Mouse (Mus musculus) spleen, adult 2 months (tissue): ENCODE measurements around the gene Tgfbr3.

Source experiments
- CTCF ChIP-seq: fragments of 200-500 bp; IDR thresholded peaks from 2 replicates; pipeline ENCODE4 v1.5.1; 2011; ENCODE audit warnings: mild to moderate bottlenecking, inconsistent platforms; ENCODE audit not compliant: insufficient read depth, insufficient read length, insufficient replicate concordance; ENCODE audit errors: extremely low read depth
- POLR2A ChIP-seq: fragments of 200-500 bp; IDR thresholded peaks from 2 replicates; pipeline ENCODE4 v1.6.1; 2011; ENCODE audit warnings: low read depth, low read length, inconsistent platforms

DNA sequence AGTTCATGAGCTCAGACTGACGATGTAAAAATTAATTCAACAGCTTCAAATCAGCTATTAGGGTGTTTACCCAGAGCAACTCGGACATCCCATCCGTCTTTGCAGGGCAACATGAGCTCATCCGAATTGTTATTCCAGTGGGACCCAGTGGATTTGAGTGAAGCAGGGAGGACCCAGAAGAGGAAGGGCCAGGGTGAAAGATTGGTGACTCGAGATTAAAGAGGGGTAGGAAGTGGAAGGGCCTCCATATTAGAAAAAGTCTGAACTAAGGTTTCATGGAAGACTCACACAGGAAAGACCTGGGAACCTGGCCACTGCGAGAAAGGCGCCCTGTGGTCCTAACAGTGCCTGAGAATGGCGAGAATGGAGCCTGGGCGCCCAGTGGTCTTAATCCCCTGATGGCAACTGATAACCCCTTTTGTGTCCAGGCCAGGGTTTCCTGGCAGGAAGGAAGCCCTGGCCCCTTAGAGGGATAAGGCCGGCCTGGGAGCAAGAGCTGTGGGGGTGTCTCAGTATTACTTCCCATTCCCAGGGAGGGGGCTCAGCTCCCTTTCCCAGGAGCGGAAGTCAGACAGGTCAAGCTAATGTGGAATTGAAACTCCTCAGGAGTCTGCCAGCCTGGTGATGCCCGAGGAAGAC is 208.3 kb downstream of the Tgfbr3 start:
- TF ChIP-seq CTCF = no peak
- TF ChIP-seq POLR2A = no peak
